Mouse (Mus musculus): Measurements from ENCODE around the gene Gm5148. TPM values are rescaled to one million over a fixed set of nuclear protein-coding genes. Genes with fewer than 3 reads are reported as not detected.

The Gm5148 gene
- polyA plus RNA-seq, 1 experiment from 2014 or later = 4.1 TPM

GRCm38 (mm10) chr3:37707801-37708200 is 16.5 kb downstream of the Gm5148 start:
- DNase-seq (no peak), ATAC-seq (no peak)
- H3K9me3 ChIP-seq (ENCODE audit: low read length) = peaks cover 5% of the 10 kb centered on the region; the same call in 1 of the 2 replicates
- no peaks in the 10 kb centered on the region for H3K27me3 ChIP-seq (ENCODE audit: insufficient read depth, low read length)
- peaks cover 5% of the 10 kb centered on the region for H3K4me1 ChIP-seq (ENCODE audit: insufficient read depth)
- H3K4me3 ChIP-seq (ENCODE audit: low read depth, low read length) = no peak overlapping the region
- no peak overlapping the region for H3K4me2 ChIP-seq (ENCODE audit: low read depth, low read length)
- TF ChIP-seq CTCF (IDR thresholded peaks at IDR 0.05; ENCODE audit: low read depth) (no peak), EP300 (IDR thresholded peaks at IDR 0.05; ENCODE audit: low read depth) (no peak)
- H3K36me3 ChIP-seq (replicated peaks; ENCODE audit: insufficient read depth, low read length) = no peaks in the 10 kb centered on the region
- WGBS (ENCODE audit: insufficient replicate concordance) = 81% methylated on average over 6 of the region's 6 CpGs
- no peak overlapping the region for H3K9ac ChIP-seq (replicated peaks)
- no peak overlapping the region for H3K27ac ChIP-seq (ENCODE audit: low read depth)

- DNase-seq (no peak), ATAC-seq (no peak)
- no peak for TF ChIP-seq CTCF (IDR thresholded peaks at IDR 0.05; ENCODE audit: low read depth)
- Histone ChIP-seq H3K36me3 (replicated peaks; ENCODE audit: insufficient read depth, low read length) (no peaks in the 10 kb centered on the region), H3K4me2 (ENCODE audit: low read depth, low read length) (no peak overlapping the region), H3K27ac (ENCODE audit: low read depth) (no peak overlapping the region), H3K27me3 (ENCODE audit: insufficient read depth, low read length) (no peaks in the 10 kb centered on the region), H3K9ac (replicated peaks) (no peak overlapping the region), H3K4me3 (ENCODE audit: low read depth, low read length) (no peak overlapping the region), H3K9me3 (ENCODE audit: low read length) (peaks cover 11% of the 10 kb centered on the region), H3K4me1 (ENCODE audit: insufficient read depth) (peaks cover 5% of the 10 kb centered on the region)
- 74% methylated on average over 4 of the region's 4 CpGs for WGBS (ENCODE audit: insufficient replicate concordance)
These were observed 17.9 kb downstream of the Gm5148 start for GRCm38 (mm10) chr3:37706439-37706838.

- Histone ChIP-seq H3K4me1 (ENCODE audit: insufficient read depth) (peaks cover 5% of the 10 kb centered on the region), H3K4me3 (ENCODE audit: low read depth, low read length) (no peak overlapping the region), H3K9me3 (ENCODE audit: low read length) (peaks cover 11% of the 10 kb centered on the region), H3K9ac (replicated peaks) (no peak overlapping the region), H3K27ac (ENCODE audit: low read depth) (no peak overlapping the region; the same call in 1 of the 2 replicates), H3K36me3 (replicated peaks; ENCODE audit: insufficient read depth, low read length) (no peaks in the 10 kb centered on the region), H3K27me3 (ENCODE audit: insufficient read depth, low read length) (no peaks in the 10 kb centered on the region), H3K4me2 (ENCODE audit: low read depth, low read length) (no peak overlapping the region)
- TF ChIP-seq CTCF (IDR thresholded peaks at IDR 0.05; ENCODE audit: low read depth) (no peak), EP300 (IDR thresholded peaks at IDR 0.05; ENCODE audit: low read depth) (no peak)
- DNase-seq (no peak), ATAC-seq (no peak)
- 28% methylated on average over 6 of the region's 6 CpGs for WGBS (ENCODE audit: insufficient replicate concordance)
These were observed 18.9 kb downstream of the Gm5148 start for GRCm38 (mm10) chr3:37705436-37705835.

GRCm38 (mm10) chr3:37704701-37705279 is 19.5 kb downstream of the Gm5148 start:
- DNase-seq = peak; percentile 62
- ATAC-seq = peak; percentile 72
- TF ChIP-seq CTCF (IDR thresholded peaks at IDR 0.05; ENCODE audit: low read depth) = no peak
- TF ChIP-seq EP300 (IDR thresholded peaks at IDR 0.05; ENCODE audit: low read depth) = no peak
- no peak overlapping the region for H3K4me2 ChIP-seq (ENCODE audit: low read depth, low read length)
- no peak overlapping the region for H3K4me3 ChIP-seq (ENCODE audit: low read depth, low read length)
- H3K4me1 ChIP-seq (ENCODE audit: insufficient read depth) = peaks cover 5% of the 10 kb centered on the region
- H3K9me3 ChIP-seq (ENCODE audit: low read length) = peaks cover 6% of the 10 kb centered on the region
- H3K9ac ChIP-seq (replicated peaks) = no peak overlapping the region
- H3K36me3 ChIP-seq (replicated peaks; ENCODE audit: insufficient read depth, low read length) = no peaks in the 10 kb centered on the region
- 33% methylated on average over 14 of the region's 14 CpGs for WGBS (ENCODE audit: insufficient replicate concordance)
- no peak overlapping the region; the same call in 1 of the 2 replicates for H3K27ac ChIP-seq (ENCODE audit: low read depth)
- H3K27me3 ChIP-seq (ENCODE audit: insufficient read depth, low read length) = no peaks in the 10 kb centered on the region

- no peaks in the 10 kb centered on the region for H3K36me3 ChIP-seq (replicated peaks; ENCODE audit: insufficient read depth, low read length)
- H3K9me3 ChIP-seq (ENCODE audit: low read length) = peaks cover 6% of the 10 kb centered on the region
- ATAC-seq (no peak), DNase-seq (no peak)
- TF ChIP-seq EP300 (IDR thresholded peaks at IDR 0.05; ENCODE audit: low read depth) (no peak), CTCF (IDR thresholded peaks at IDR 0.05; ENCODE audit: low read depth) (no peak)
- peaks cover 5% of the 10 kb centered on the region for H3K4me1 ChIP-seq (ENCODE audit: insufficient read depth)
- H3K9ac ChIP-seq (replicated peaks) = no peak overlapping the region
- H3K27me3 ChIP-seq (ENCODE audit: insufficient read depth, low read length) = no peaks in the 10 kb centered on the region
- 79% methylated on average over 6 of the region's 6 CpGs for WGBS (ENCODE audit: insufficient replicate concordance)
- H3K4me2 ChIP-seq (ENCODE audit: low read depth, low read length) = no peak overlapping the region
- H3K4me3 ChIP-seq (ENCODE audit: low read depth, low read length) = no peak overlapping the region
- H3K27ac ChIP-seq (ENCODE audit: low read depth) = no peak overlapping the region
These were observed 21.2 kb downstream of the Gm5148 start for GRCm38 (mm10) chr3:37703066-37703465.

- no peaks in the 10 kb centered on the region; the same call in 1 of the 2 replicates for H3K4me1 ChIP-seq (ENCODE audit: insufficient read depth)
- DNase-seq (no peak), ATAC-seq (no peak)
- H3K4me2 ChIP-seq (ENCODE audit: low read depth, low read length) = no peak overlapping the region
- no peaks in the 10 kb centered on the region for H3K36me3 ChIP-seq (replicated peaks; ENCODE audit: insufficient read depth, low read length)
- TF ChIP-seq CTCF (IDR thresholded peaks at IDR 0.05; ENCODE audit: low read depth) = no peak
- TF ChIP-seq EP300 (IDR thresholded peaks at IDR 0.05; ENCODE audit: low read depth) = no peak
- 45% methylated on average over 8 of the region's 8 CpGs for WGBS (ENCODE audit: insufficient replicate concordance)
- H3K9me3 ChIP-seq (ENCODE audit: low read length) = no peaks in the 10 kb centered on the region
- no peak overlapping the region for H3K27ac ChIP-seq (ENCODE audit: low read depth)
- H3K27me3 ChIP-seq (ENCODE audit: insufficient read depth, low read length) = no peaks in the 10 kb centered on the region
- no peak overlapping the region for H3K9ac ChIP-seq (replicated peaks)
- no peak overlapping the region for H3K4me3 ChIP-seq (ENCODE audit: low read depth, low read length)
These were observed 30.7 kb downstream of the Gm5148 start for GRCm38 (mm10) chr3:37693552-37693951.
